Mouse (Mus musculus) retina, adult 2 months (tissue): ENCODE measurements around the gene March10.

ENCODE experiments used
- DNase-seq: peaks from one replicate; pipeline ENCODE4 v3.0.0-alpha.2; 2012; ENCODE audit warnings: low read depth, low spot score

The March10 gene

DNA sequence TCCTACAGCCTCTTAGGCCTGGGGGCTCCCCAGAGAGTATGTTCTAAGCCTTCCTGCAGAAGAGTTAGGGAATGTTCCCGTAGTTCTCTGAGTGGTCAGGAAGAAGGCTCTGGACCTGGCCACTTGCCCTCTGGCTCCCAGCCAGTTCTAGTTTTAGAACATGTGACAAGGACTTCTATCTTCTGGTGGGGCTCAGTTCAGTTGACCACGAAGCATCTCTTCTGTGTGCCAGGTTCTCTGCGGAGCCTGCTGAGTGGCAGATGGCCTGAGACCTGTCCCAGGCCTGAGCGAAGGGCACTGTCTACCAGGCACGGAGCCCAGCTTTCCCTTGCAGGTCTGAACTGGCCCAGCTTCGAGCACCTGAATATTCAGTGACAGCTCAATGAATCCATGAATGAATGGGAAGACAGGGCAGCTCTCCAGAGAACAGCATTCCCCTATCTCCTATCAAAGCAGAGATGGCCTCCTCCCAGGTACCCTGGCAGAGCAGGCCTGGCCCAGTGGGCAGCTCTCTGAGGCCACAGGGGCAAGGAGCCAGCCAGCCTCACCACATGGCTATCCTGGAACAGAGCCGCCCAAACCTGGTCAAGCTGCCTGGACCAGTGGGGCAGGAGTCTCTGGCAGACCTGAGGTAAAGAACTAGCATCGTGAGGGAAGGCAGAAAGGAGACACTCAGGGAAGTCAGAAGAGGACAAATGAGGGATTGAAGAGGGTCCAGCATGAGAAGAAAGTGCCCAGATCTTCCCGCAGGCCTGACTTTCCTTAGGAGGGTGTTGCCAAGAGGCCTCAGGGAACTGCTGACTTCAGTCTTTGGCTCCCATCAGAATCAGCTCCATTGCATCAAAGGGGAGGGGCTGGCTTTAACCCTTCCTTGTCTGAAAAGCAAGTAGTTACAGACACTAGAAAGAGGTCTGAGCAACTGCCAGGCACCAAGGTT, 103.3 kb downstream of the March10 start:
- DNase-seq, result no peak

DNA sequence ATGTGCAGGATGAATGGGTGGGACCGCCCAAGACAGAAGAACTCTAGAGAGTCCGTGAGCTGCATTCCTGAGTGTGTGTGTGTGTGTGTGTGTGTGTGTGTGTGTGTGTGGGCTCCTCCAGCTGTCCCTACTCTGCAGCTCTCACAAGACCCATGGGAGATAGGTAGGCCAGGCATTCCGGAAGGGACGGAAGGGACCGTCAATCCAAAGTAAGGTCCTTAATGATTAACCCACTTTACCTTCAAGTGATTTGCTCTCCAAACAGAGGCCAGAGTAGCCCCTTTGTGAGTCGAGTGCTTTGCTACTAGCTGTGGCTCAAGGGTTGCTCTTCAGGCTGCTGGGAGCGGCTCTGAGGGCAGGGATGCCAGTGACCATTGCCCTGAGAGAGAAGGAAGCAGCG, 104.4 kb downstream of the March10 start:
- no peak for DNase-seq

DNA sequence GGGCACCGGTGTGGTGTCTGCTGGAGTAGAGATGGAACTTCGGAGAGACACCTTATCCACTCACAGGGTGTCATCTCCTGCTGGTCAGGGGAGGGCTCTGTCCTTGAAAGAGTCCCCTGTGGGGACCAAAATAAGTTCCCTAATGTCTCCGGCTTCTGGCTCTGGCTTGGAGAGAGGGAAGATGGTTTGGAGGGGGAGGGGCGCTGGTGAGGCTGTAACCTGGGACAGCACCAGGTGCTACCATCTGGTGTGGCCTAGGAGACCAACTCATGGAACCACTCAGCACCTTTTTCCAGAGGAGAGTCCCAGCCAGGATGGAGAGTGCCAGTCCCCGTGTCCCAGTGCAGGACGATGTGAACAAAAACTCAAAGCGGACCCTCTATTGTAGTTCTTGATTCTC, 105.9 kb downstream of the March10 start:
- DNase-seq, result no peak

DNA sequence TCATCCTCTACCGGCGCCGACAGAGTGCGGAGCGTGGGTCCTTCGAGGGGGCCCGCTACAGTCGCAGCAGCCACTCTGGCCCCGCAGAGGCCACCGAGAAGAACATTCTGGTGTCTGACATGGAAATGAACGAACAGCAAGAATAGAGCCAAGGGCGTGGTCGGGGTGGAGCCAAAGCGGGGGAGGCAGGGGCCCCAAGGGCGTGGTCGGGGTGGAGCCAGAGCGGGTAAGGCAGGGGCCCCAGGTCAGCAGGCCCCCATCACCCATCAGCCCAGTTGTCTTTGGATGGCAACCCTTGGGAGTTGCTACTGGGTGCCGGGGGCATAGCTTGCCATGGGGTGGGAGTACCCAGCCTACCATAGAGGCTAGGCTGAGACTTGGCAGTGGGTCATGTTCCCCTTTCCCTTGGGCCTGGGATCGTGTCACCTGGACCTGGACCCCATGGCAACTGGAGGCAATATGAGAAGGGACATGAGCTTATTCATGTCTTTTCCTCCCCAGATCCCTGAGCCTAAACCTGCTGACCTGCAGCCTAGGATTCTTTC, 106.7 kb downstream of the March10 start:
- DNase-seq, result no peak

DNA sequence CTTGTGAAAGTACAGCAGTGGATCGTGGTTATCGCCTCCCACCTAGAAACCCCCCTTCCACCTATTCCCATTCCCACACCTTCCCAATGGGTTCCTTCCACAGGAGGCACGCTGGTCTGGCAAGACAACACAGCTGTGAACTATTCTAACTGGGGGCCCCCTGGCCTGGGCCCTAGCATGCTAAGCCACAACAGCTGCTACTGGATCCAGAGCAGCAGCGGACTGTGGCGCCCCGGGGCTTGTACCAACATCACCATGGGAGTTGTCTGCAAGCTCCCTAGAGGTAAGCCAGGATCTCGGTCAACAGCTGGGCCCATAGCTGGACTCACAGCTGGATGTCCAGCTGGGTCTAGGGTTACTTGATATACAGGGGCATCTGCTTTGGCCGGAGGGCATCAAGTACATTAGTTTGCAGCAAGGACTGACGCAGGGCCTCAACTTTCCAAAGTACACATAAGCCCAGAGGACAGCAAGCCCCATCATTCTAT, 108.0 kb downstream of the March10 start:
- no peak for DNase-seq

DNA sequence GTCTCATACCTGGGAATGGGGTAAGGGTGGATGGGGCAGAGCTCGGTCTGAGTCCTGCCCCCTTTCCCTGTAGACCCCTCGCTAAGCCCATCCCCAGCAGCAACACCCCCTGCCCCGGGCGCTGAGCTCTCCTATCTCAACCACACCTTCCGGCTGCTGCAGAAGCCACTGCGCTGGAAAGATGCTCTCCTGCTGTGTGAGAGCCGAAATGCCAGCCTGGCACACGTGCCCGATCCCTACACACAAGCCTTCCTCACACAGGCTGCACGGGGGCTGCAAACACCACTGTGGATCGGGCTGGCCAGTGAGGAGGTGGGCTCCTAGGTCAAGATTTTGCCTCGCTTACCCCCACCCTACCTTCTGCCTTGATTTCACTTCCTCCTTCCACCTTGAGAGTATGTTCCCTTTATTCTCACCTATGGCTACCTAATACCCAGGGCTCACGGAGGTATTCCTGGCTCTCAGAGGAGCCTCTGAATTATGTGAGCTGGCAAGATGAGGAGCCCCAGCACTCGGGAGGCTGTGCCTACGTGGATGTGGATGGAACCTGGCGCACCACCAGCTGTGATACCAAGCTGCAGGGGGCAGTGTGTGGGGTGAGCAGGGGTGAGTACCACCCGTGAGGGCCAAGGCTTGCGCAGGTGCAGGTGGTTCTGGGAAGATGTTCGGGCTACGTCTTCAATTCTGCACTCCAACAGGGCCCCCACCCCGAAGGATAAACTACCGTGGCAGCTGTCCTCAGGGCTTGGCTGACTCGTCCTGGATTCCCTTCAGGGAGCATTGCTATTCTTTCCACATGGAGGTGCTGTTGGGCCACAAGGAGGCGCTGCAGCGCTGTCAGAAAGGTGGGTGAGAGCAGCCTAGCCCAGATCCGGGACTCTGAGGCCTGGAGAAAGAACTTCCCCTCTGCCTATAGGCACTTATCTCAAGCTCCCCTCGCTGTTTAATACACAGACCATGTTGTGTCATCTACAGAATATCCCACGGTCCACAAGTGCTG, 109.1 kb downstream of the March10 start:
- no peak for DNase-seq

DNA sequence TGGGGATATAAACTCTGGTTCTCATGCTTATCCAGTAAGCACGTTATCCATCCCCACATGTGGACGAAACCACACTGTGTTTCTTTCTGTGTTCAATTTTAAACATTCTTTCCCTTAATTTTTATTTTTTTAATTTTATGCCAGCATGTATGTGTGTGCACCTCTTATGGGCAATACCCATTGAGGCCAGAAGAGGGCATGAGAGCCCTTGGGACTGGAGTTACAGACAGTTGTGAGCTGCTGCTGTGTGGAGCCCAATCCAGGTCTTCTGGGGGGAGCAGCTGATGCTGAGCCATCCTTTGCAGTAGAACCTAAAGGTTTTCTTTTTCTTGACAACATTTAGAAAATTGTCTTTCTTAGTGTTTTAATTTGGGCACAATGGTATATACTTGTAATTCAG, 111.3 kb downstream of the March10 start:
- DNase-seq, result no peak

DNA sequence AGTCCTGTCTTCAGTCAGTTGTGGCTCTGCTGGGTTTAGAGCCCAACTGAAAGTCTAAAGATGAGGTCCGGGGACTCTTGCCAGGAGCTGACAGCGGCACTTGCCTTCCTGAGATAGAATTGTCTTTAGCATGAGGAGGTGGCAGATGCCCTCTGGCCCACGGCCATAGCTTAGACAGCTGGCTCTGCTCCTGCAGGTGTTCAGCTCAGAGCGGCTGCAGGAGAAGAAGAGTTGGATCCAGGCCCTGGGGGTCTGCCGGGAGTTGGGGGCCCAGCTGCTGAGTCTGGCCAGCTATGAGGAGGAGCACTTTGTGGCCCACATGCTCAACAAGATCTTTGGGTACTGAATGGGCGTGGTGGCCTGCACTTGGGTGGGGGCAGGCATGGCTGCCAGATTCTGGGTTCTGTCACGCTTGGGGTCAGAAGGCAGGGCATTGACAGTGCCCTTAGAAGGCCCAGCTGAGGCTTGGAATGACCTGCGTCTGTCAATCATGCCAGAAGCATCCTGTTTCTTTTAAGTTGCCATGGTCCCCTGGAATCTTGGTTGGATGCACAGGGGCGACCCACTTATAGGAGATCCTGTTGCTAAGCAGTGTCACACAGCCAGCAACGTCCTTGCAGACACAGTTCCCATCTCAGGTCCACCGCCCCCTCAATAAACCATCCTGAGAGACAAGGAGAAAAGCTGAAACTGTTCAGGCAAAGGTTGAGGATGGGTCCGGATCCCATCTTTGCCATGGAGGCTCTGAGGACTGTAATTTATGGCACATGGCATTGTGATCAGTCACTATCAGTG, 117.7 kb downstream of the March10 start:
- no peak for DNase-seq

DNA sequence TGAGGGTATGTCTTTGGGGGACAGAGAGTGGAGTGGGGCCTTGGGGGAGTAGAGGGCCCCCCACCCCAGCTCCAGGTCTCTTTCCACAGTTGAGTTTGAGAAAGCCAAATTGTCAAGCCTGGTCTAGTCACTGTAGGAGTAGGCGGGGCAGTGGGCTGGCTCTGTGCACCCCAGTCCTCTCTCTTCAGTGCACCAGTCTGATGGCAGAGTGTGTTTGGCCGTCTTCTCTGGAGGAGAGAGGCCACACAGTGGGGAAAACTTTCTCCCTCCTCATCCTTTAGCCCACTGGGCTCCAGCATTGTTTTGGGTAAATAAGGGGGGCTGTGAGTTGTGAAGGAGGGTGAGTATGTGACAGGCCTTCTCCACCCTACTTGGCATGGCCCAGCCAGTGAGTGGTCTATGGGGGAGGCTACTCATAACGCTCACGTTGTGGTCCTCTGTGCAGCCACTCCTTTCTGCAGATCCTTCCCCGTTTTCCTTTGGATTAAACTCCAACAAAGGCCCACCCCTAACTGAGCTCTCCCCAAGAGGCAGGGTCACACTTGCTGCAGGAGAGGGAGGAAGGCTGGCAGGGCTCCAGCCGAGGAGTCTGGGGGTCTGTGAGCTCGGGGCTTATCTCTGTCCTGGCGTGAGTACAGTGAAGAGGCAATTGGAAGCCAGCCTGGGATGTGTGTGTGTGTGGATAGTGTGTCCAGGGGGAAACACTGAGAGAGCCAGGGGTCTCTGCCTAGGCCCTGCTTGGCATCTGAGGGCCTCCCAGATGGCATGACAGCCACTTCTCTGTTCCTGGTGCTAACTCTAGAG, 122.5 kb downstream of the March10 start:
- DNase-seq, result no peak

DNA sequence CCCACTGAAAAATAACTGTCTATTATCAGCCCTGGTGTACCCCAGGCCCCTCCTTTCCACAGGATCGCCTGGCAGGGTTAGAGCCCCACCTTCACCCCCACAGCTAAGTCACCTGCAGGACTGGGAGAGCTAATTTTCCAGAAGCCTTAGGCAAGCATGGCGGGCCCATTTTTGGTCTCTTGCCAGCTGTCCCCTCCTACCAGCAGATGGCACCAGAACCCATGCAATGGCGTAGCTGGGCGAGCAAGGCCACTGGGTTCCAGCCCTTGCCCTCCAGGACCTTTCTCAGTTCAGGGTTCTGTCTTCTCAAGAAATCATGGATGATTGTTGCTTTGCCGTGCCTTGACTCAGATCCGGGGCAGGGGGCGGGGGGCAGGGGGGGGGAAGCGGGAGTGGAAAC, 124.1 kb downstream of the March10 start:
- DNase-seq, result peak; percentile 22

DNA sequence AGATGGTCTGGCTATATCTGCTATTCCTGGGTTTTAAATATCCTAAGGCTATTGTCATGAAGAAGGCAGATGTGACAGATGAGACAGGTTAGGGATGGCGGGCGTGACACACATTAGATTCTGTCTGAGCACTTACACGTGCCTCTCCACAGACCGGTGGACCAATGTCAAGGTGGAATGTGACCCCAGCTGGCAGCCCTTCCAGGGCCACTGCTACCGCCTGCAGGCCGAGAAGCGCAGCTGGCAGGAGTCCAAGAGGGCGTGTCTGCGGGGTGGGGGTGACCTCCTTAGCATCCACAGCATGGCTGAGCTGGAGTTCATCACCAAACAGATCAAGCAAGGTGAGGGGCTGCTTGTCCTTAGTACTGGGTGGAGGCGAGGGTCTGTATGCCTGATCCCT, 124.8 kb downstream of the March10 start:
- no peak for DNase-seq

DNA sequence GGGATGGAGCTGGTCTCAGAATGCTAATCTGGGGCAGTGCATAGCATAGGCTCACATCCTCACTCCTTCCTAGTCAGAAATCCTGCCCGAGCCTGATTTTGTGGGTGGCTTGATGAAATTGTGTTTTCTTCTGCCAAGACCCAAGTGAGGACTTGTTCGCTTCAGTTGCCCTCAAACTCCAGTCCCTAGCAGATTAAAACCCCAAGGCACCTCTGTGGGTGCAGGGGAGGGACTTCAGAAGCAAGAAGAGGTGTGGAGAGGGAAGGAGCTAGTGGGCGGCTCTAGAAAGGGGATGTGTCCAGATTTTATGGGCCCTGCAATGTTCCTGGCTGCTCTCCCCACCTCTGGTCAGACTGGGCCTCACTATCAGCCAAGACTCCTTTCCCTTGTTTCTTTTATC, 125.4 kb downstream of the March10 start:
- no peak for DNase-seq

DNA sequence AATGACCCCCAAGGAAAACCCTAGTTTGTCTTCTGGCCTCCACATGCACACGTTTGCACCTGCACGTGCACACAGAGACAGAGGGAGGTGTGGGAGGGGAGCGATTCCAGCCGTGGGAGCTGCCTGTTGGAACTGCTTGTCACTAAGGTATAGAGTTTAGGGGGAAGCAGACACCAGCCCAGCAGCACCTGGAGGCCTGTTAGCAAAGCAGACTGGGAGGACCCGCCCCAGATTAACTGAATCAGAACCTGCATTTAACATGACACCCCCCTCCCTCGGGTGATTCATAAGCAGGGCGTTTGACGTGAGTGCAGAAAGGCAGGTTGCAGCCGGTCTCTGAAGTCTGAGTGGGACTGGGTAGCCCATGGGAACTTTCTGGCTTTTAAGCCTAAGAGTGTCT, 126.6 kb downstream of the March10 start:
- no peak for DNase-seq

DNA sequence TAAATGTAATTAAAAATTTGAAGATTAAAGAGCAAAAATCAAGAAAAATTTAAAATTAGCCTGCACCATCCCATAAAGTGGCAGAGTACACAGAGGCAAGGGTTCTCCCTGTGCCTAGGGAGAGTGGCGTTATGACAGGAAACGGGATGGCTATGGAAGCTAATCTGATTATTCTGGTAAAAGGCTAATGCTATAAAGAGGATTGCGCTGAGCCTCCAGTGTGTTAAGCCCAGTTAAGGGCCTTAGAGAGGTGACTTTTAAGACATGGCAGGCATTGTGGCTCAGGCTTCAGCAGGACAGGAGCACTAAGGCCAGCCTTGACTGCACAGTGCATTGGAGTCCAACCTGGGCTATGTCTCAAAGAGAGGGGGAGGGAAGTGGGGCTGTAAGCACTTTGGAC, 129.4 kb downstream of the March10 start:
- peak; percentile 60 for DNase-seq

DNA sequence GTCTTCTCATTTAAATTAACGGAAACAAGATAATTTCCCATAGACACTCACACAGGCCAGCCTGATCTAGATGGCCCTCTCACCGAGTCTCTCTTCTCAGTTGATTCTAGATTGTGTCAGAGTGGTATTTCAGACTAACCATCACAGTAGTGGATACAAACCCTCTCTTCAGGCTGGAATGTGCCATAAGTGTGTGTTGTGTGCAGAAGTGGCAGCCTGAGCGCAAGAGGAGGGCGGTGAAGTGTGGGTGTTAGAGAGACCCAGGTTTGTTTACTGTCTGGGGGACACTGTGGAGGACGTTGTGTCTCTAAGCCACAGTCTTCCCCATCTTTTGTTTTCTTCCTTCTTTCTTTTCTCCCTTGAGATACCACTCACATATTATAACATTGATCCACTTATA, 133.0 kb downstream of the March10 start:
- no peak for DNase-seq

DNA sequence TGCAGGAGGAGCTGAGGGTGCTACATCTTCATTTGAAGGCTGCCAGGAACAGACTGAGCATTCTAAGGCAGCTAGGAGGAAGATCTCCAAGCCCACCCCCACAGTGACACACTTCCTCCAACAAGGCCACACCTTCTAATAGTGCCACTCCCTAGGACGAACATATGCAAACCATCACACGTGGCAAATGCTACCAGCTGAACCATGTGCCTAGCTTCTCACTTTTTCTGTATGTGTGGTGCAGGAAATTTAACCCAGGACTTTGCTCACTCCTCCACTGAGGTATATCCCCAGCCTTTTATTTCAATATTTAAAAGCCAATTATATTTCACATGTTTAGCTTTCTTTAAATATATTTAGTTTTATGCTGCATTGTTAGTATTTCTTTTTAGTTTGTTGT, 135.4 kb downstream of the March10 start:
- DNase-seq, result no peak

DNA sequence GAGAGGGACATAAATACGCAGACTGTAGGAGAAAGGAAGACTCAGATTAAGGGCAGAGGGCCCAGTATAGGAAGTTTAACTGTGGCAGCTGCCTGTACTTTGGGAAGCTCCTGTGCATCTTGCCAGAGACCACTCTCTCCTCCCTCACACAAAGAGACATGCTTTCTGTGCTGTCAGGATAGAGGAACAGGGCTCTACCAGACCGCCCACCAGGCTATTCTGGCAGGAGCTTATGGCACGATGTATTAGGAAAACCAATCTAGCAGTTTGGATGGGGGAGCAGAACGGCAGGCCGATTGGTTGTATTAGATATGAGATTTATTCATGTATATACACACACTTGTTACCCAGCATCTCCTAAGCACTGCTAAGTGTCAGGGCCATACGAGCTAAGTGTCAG, 138.8 kb downstream of the March10 start:
- DNase-seq, result no peak

DNA sequence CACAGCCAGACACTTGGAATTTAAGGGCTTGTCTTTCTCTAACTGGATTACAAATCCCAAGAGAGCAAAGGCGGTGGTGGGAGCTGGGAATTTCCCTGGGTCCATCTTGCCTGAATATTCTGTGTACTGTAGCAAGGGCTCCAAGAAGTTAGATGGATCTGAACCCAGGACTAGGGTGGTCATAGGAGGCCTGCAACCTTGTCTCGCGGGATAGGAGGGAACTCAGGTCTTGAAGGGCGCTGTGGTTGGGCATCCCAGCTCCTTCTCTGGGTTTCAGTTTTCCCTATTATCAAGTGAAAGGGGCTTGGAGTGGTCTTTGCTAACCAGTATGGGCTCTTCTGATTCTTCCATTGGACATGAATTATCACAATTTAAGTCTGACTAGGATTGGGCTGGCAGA, 140.4 kb downstream of the March10 start:
- no peak for DNase-seq

DNA sequence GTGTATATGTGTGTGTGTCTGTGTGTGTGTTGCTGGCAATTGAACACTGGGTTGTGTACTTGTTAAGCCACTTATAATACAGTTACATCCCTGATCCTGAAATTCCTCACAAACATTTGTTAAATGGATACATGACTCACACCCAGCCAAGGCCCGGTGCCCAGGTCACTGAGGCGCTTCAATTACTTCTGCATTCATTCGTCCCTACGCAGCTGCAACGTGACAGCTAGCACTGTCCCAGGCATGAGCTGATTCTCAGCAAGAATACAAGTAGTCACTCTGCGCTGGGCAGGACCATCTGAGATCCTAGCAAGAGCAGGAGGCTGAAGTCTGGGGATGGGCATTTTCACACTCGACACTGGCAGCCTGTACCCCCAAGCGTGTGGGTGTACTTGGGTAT, 141.2 kb downstream of the March10 start:
- no peak for DNase-seq

DNA sequence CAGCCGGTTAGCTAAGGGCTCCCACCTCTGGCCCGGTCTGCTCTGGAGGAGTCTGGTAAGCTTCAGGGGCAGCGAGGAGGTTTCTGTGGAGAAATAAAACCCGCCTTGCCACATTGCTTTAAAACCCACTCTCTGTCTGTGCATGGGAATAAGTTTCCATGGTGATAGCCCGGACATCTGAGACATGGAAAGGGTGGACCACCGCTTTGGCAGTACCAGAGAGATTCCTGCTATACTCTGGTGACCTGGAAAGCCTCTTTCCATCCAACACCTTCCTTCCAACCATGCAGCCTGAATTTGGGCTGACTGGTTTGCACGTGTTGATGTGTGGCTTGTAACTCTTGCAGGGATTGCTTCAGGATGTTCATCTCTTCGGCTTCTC, 142.9 kb downstream of the March10 start:
- DNase-seq, result no peak
